Comparison of ENCODE assay signal across 11 mouse cellular contexts in genomic region chr10:5527634-5528033, GRCm38 (mm10).
DNase-seq lines count a peak whose midpoint lies in the region.
"Had no signal": no experiment of that assay in that cellular context is flagged by ENCODE, and none has a peak within 500 bp of the region (broad histone marks: within the 10 kb centered on the region; RNA-seq: fewer than 3 reads in every experiment).

No protein-coding gene starts in this region.

- DNase-seq in cerebellum, postnatal 10 days, result peak; percentile 41 to 48
- DNase-seq in cerebellum, adult 11-12 months, result no peak
- peak; percentile 28 for DNase-seq in kidney, adult 9 months
- DNase-seq in kidney, postnatal 10 days, result no peak
- DNase-seq in spleen, postnatal 36 days (ENCODE audit: low spot score in 2 of 2), result peak; percentile 25 to 31
- DNase-seq in spleen, postnatal 14 days (ENCODE audit: low spot score in 2 of 2), result no peak
- no peak for DNase-seq in thymus, adult 18-20 months
- DNase-seq: adrenal gland, postnatal 10 days; heart, postnatal 4 days; right cerebral cortex, postnatal 14 days; thymus, postnatal 4 days had no signal

Comparison
In these comparisons a context has a peak if more than half of its experiments do, and no peak if none do; other contexts are left out.
1. DNase-seq: peak in cerebellum, postnatal 10 days (2 of 2), kidney, adult 9 months (single experiment) and spleen, postnatal 36 days (2 of 2); none in cerebellum, adult 11-12 months (single experiment), kidney, postnatal 10 days (single experiment), spleen, postnatal 14 days (0 of 2) and thymus, adult 18-20 months (0 of 2).